7 mouse cellular contexts compared by ENCODE assay signal in genomic region chr5:139015097-139015496, GRCm38 (mm10). TPM values are rescaled to one million over a fixed set of nuclear protein-coding genes. Genes with fewer than 3 reads are reported as not detected.
A peak's percentile ranks its signal among the peaks of the same experiment; 100 is the strongest.
DNase-seq lines count a peak whose midpoint lies in the region; ATAC-seq lines count a peak whose summit lies in the region.

No protein-coding gene starts in this region.

- H3K9me3 ChIP-seq in hindbrain, embryonic 10.5 days: no peaks in the 10 kb centered on the region

- no peak overlapping the region for H3K4me3 ChIP-seq in hindbrain, embryonic 10.5 days

- WGBS in hindbrain, embryonic 10.5 days: 82% methylated on average over 3 of the region's 3 CpGs

- DNase-seq in 416B (ENCODE audit: low read depth): peak; percentile 84
- DNase-seq in Muller cell, postnatal 12 days (ENCODE audit: inconsistent ontology term): peak; percentile 89
- peak; percentile 73 for DNase-seq in heart, adult 8-10 months (ENCODE audit: low spot score)
- peak; percentile 89 to 94 for DNase-seq in kidney, postnatal 25 days
- peak; percentile 21 for DNase-seq in ovary, postnatal 10 days (ENCODE audit: low spot score)
- no peak for DNase-seq in hindbrain, embryonic 10.5 days (ENCODE audit: low spot score)

- H3K4me1 ChIP-seq in hindbrain, embryonic 10.5 days (replicated peaks): 0 out of 2 replicates have a peak, but pooled peaks cover 6% of the 10 kb centered on the region

- no peak overlapping the region for H3K27ac ChIP-seq in hindbrain, embryonic 10.5 days

- H3K36me3 ChIP-seq in hindbrain, embryonic 10.5 days: no peaks in the 10 kb centered on the region

- H3K27me3 ChIP-seq in hindbrain, embryonic 10.5 days (ENCODE audit: insufficient read depth, poor library complexity, severe bottlenecking): no peaks in the 10 kb centered on the region

- ATAC-seq in megakaryocyte-erythroid progenitor cell, adult 5-6 weeks (replicated peaks; ENCODE audit: low FRiP score, low TSS enrichment, poor library complexity, severe bottlenecking): no peak

RNA-seq across cellular contexts. Expression of gene Pdgfa, which starts 17.9 kb away (rescaled TPM):
- 10 to 100 TPM; 18.3 to 23.9 (median 20.6) TPM for total RNA-seq in heart, adult 8-10 months (2022)
- total RNA-seq in megakaryocyte-erythroid progenitor cell, adult 5-6 weeks (2014; fragmentation: Nextera tagmentation): not detected in 2 replicates
- total RNA-seq in megakaryocyte-erythroid progenitor cell, adult 5-6 weeks (2017): 1.5 TPM in 1 of 2 replicates, not detected in the other
- polyA plus RNA-seq in hindbrain, embryonic 10.5 days (2016; fragmentation: Nextera tagmentation; extraction: Ambion mirVana): 10.4 and 12.8 TPM in 2 replicates

Comparison
In these comparisons a context has a peak if more than half of its experiments do, and no peak if none do; other contexts are left out.
1. RNA of gene Pdgfa, which starts 17.9 kb away (total RNA-seq): 18.3 to 23.9 TPM in heart, adult 8-10 months; 1.5 TPM in megakaryocyte-erythroid progenitor cell, adult 5-6 weeks; every median in the first group is over 4 times any median in the second.